Mouse (Mus musculus) embryonic facial prominence, embryonic 11.5 days (tissue): Measurements from ENCODE around the gene Chuk. TPM values are rescaled to one million over a fixed set of nuclear protein-coding genes. Genes with fewer than 3 reads are reported as not detected.

ENCODE experiments used
- ATAC-seq: fragments of 200-750 bp; cut with Nextera tagmentation; replicated peaks from 2 replicates; pipeline ENCODE4 v1.8.0; 2017; ENCODE audit warnings: low read depth; ENCODE audit not compliant: insufficient number of reproducible peaks, low FRiP score, low TSS enrichment
- DNase-seq: peaks from one replicate; pipeline ENCODE4 v3.0.0-alpha.2; 2015; ENCODE audit warnings: low spot score
- H3K27ac ChIP-seq: fragments of 300-500 bp; sonication (generic); replicated peaks from 2 replicates; pipeline ENCODE4 v1.5.1; 2014; ENCODE audit warnings: mild to moderate bottlenecking, low read depth, low read length, control low read depth
- H3K27me3 ChIP-seq: fragments of 300-500 bp; sonication (generic); 2 replicates; pipeline ENCODE4 v1.6.1; 2014; ENCODE audit warnings: mild to moderate bottlenecking, low read length, moderate library complexity, mixed read lengths; ENCODE audit not compliant: control insufficient read depth, insufficient read depth
- H3K36me3 ChIP-seq: fragments of 300-500 bp; sonication (generic); replicated peaks from 2 replicates; pipeline ENCODE4 v1.6.1; 2014; ENCODE audit warnings: low read depth, mild to moderate bottlenecking, low read length, moderate library complexity, mixed read lengths; ENCODE audit not compliant: control insufficient read depth, insufficient read depth
- H3K4me1 ChIP-seq: fragments of 300-500 bp; sonication (generic); 2 replicates; pipeline ENCODE4 v1.6.1; 2014; ENCODE audit warnings: low read length, mixed read lengths; ENCODE audit not compliant: control insufficient read depth, insufficient read depth
- H3K4me2 ChIP-seq: fragments of 300-500 bp; sonication (generic); 2 replicates; pipeline ENCODE4 v1.6.1; 2014; ENCODE audit warnings: low read depth, mild to moderate bottlenecking, control low read depth, low read length, moderate library complexity
- H3K4me3 ChIP-seq: fragments of 300-500 bp; sonication (generic); 2 replicates; pipeline ENCODE4 v1.5.1; 2014; ENCODE audit warnings: low read depth, low read length, control low read depth
- H3K9ac ChIP-seq: fragments of 300-500 bp; sonication (generic); replicated peaks from 2 replicates; pipeline ENCODE4 v1.6.1; 2014; ENCODE audit warnings: mild to moderate bottlenecking, control low read depth, low read length
- H3K9me3 ChIP-seq: fragments of 300-500 bp; sonication (generic); replicated peaks from 2 replicates; pipeline ENCODE4 v1.6.1; 2016; ENCODE audit warnings: mild to moderate bottlenecking, low read length, inconsistent platforms, mixed read lengths; ENCODE audit not compliant: control insufficient read depth
- WGBS: fragments of 180-500 bp; shearing (Covaris S2); extraction: QIAGEN DNeasy Blood & Tissue Kit; methylation state at CpG from one replicate; pipeline ENCODE4 v1.1.7; 2014; 5-methylcytosine and 5-hydroxymethylcytosine counted together
- polyA plus RNA-seq: library from polyadenylated mRNA; unstranded; fragments of >200 nt; fragmentation: Nextera tagmentation; extraction: Ambion mirVana; gene quantifications from 2 replicates; pipeline ENCODE4 v1.2.1, GENCODE M21; 2014

The Chuk gene
- polyA plus RNA-seq: 46.1 and 47.2 TPM in 2 replicates

DNA sequence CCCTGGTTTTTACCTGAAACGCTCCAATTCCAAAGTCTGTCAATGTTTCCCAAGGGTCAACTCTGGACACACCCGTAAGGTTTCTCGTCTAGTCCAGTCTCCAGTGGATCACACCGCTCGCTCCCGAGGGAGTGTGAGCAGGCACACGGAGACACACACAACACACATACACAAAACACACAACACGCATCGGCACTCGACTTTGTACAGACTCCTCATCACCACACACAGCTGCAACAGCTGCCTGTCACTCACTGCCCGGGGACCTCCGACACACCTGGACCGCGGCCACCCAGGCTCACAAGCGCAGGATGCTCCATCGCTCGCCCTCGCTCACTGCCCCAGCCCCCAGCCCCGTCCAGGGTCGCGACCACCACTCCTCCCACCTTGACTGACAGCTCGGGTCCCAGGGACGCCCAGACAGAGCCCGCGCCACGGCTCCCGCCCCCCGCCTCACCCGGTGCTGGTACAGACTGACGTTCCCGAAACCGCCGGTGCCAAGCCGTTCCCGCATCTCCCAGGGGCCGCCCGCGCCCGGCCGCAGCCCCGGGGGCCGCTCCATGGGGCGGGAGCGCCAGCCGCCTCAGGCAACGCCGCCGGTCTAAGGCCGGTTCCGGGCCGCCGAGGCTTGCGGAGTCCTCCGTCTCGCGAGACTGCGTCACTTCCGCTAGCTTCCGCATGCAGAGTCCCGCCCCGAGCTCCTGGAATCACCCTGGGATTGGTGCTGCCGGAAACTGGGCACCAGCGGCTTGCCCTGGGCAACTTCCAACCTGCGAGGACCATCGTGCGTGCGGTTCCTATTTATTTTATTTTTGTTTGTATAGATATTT, at the start of gene Chuk:
TSS of gene Chuk (minus strand) at position 650 of the 830 bp plus-strand sequence.
- H3K4me2 ChIP-seq: peak within 1 kb of the TSS; percentile 74
- 1% methylated on average over 67 of the region's 67 CpGs for WGBS
- DNase-seq (peak; percentile 99), ATAC-seq (peak; percentile 97)
- peak within 1 kb of the TSS; percentile 53; the same call in 1 of the 2 replicates for H3K27ac ChIP-seq
- H3K27me3 ChIP-seq: no peaks in the 10 kb centered on the region
- peak within 1 kb of the TSS; percentile 97 for H3K4me3 ChIP-seq
- H3K4me1 ChIP-seq: no peaks in the 10 kb centered on the region
- H3K36me3 ChIP-seq: no peaks in the 10 kb centered on the region; the same call in 1 of the 2 replicates
- H3K9me3 ChIP-seq: no peaks in the 10 kb centered on the region
- H3K9ac ChIP-seq: peak within 1 kb of the TSS; percentile 90

DNA sequence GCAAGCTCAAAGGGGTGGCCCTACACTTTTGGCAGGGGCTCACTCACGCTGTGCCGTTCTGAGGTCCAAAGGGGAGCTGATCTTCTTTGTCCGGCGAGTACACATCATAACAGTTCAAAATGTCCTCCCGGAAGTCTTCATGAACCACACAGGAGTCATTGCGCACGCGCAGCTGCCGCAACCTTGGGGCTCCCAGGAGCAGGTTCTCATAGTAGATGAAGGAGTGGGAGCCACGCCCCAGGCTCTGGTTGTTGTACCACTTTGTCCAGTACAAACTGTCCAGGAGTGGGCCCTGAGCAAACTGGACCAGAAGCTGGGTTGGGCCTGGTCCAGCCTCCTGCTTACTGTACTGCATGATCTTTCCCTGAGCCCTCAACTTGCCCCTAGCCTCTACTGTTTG, 49.7 kb upstream of the Chuk start:
- DNase-seq (no peak), ATAC-seq (no peak)
- H3K4me2 ChIP-seq: no peak overlapping the region
- no peaks in the 10 kb centered on the region for H3K9me3 ChIP-seq
- no peak overlapping the region for H3K9ac ChIP-seq
- H3K27me3 ChIP-seq: no peaks in the 10 kb centered on the region
- no peaks in the 10 kb centered on the region for H3K36me3 ChIP-seq
- H3K4me3 ChIP-seq: no peak overlapping the region
- no peak overlapping the region for H3K27ac ChIP-seq
- 95% methylated on average over 10 of the region's 10 CpGs for whole genome bisulfite sequencing
- H3K4me1 ChIP-seq: no peaks in the 10 kb centered on the region

DNA sequence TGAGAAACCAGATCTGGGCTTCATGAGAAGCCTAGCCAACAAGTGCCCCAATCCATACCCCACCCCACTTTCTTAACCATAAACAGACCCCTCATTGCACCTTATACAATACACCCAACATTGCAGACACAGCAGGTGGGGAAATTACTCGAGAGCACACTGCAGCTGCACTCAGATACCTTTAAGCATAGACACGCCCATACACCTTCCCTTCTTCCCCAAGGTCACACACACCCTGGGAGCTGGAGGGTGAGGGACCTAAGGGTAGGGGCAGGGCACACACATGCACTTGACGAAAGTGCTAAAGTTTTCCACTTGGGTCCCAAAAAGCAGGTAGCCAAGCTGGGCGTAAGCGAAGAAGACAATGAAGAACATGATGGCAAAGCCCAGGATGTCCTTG, 46.5 kb upstream of the Chuk start:
- H3K4me1 ChIP-seq: no peaks in the 10 kb centered on the region
- ATAC-seq (no peak), DNase-seq (no peak)
- no peak overlapping the region for H3K9ac ChIP-seq
- H3K27me3 ChIP-seq: no peaks in the 10 kb centered on the region
- no peaks in the 10 kb centered on the region for H3K9me3 ChIP-seq
- WGBS: 84% methylated on average over 5 of the region's 5 CpGs
- no peak overlapping the region for H3K4me2 ChIP-seq
- no peaks in the 10 kb centered on the region for H3K36me3 ChIP-seq
- no peak overlapping the region for H3K4me3 ChIP-seq
- no peak overlapping the region for H3K27ac ChIP-seq

DNA sequence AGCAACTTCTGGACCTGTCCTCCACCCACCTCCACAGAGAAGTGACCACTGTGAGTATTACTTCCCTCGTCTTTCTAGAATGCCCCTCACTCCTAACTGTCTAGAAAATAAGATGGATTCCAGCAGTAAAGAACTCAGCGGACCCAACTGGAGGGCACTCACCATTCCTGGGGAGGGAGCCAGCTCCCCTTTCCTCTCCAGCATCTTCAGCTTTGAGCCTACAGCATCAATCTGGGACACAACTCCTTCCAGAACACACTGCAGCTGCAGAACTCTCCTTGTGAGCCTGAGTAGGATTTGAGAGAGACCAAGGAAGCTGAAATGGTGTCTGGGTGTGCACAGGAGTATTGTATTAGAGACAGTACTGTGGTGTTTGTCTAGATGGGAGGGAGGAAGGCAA, 41.7 kb upstream of the Chuk start:
- WGBS: 82% methylated on average over 2 of the region's 2 CpGs
- Histone ChIP-seq H3K36me3 (no peaks in the 10 kb centered on the region), H3K27me3 (peaks cover 2% of the 10 kb centered on the region; the same call in 1 of the 2 replicates), H3K9ac (no peak overlapping the region), H3K27ac (no peak overlapping the region), H3K4me1 (no peaks in the 10 kb centered on the region), H3K9me3 (no peaks in the 10 kb centered on the region), H3K4me2 (no peak overlapping the region), H3K4me3 (no peak overlapping the region)
- DNase-seq (no peak), ATAC-seq (no peak)

DNA sequence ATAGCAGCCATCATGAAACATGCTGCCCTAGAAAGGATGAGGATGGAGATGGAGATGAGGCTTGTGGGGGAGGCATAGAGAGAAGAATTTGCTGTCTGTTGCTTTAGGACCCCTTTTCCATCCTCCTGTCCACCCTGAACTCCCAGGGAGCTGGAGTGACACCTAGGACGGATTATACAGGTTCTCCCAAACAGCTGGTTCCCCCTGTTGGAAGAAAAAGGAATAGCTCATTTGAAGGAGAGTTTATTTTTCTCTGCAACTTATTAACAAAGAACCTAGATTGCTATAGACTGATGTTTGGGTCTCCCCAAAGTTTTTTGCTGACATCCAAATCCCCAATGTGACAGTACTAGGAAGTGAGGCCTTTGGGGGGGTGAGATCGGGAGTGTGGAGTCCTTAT, 41.1 kb upstream of the Chuk start:
- Histone ChIP-seq H3K9ac (no peak overlapping the region), H3K4me2 (no peak overlapping the region), H3K27me3 (peaks cover 2% of the 10 kb centered on the region; the same call in 1 of the 2 replicates), H3K4me1 (no peaks in the 10 kb centered on the region), H3K4me3 (no peak overlapping the region), H3K27ac (no peak overlapping the region), H3K36me3 (no peaks in the 10 kb centered on the region), H3K9me3 (no peaks in the 10 kb centered on the region)
- WGBS: 34% methylated on average over 2 of the region's 2 CpGs
- ATAC-seq (no peak), DNase-seq (no peak)

DNA sequence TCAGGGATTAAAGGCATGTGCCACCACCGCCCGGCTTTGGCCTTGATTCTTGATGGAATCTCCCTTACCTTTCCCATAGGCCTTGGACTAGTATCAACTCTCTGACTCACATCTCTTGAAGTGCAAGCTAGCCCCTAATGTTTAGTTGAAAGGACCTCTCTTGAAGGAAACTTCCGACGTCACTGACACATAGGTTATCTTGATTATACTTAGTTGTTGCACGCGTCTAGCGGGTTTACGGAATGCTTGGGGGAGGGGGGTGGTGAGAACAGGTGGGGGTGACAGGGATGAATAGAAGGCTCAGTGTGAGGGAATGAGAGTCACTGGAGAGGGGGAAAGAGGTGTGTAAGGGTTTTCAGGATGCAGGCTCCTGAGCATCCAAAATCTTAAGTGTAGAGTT, 39.7 kb upstream of the Chuk start:
- no peaks in the 10 kb centered on the region for H3K9me3 ChIP-seq
- H3K4me3 ChIP-seq: no peak overlapping the region
- WGBS: 95% methylated on average over 8 of the region's 8 CpGs
- no peaks in the 10 kb centered on the region for H3K36me3 ChIP-seq
- H3K4me1 ChIP-seq: no peaks in the 10 kb centered on the region
- no peak overlapping the region for H3K4me2 ChIP-seq
- ATAC-seq (no peak), DNase-seq (no peak)
- H3K27ac ChIP-seq: no peak overlapping the region
- H3K9ac ChIP-seq: no peak overlapping the region
- H3K27me3 ChIP-seq: peaks cover 2% of the 10 kb centered on the region; the same call in 1 of the 2 replicates

DNA sequence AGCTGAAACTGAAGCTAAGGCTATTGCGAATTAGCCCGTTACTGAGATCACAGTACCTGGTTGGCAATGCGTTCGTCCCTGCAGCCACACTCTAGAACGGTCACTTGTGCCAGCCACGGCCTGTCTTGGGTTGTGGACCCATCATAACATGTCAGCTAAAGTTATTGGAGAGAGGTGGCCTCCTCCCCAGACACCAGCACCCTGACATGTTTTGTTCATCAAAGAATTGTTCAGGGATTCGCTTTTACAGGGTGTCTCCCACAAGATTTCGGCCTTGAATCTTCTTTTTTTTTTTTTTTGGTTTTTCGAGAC, 39.2 kb upstream of the Chuk start:
- Histone ChIP-seq H3K36me3 (no peaks in the 10 kb centered on the region; the same call in 1 of the 2 replicates), H3K9ac (no peak overlapping the region), H3K4me3 (peak overlapping the region; percentile 73), H3K27me3 (peaks cover 2% of the 10 kb centered on the region; the same call in 1 of the 2 replicates), H3K4me2 (peak overlapping the region; percentile 68), H3K27ac (no peak overlapping the region), H3K9me3 (no peaks in the 10 kb centered on the region), H3K4me1 (no peaks in the 10 kb centered on the region)
- WGBS: 61% methylated on average over 9 of the region's 9 CpGs
- DNase-seq (no peak), ATAC-seq (no peak)
